Mouse (Mus musculus) ES-E14 (cell line): ENCODE measurements at regions not wholly inside any gene's neighbourhood (a gene's known extent, or its start where the extent isn't known, plus 50 kb on each side); places are given as distances from the start of the nearest gene placed in this dataset.

Experiments used
- MAFK ChIP-seq: IDR thresholded peaks from 2 replicates; pipeline ENCODE4 v1.6.1; 2014; ENCODE audit warnings: mild to moderate bottlenecking, low read depth, low read length, inconsistent platforms; ENCODE audit not compliant: insufficient read depth
- ZNF384 ChIP-seq: IDR thresholded peaks from 2 replicates; pipeline ENCODE4 v1.6.1; 2012; ENCODE audit warnings: low read depth, low read length, inconsistent platforms

GRCm38 (mm10) chr4:8432393-8432792, 193.6 kb upstream of the Car8 start:
- TF ChIP-seq MAFK (no peak), ZNF384 (no peak)
